Mouse (Mus musculus) retina, adult 2 months (tissue): ENCODE measurements around the gene Pde4d.
"Not testable (repeated sequence)": the region's sequence is repeated elsewhere in the genome, so short reads cannot be mapped to it uniquely, and the experiment has no call there.

ENCODE experiments used
- DNase-seq: peaks from one replicate; pipeline ENCODE4 v3.0.0-alpha.2; 2012; ENCODE audit warnings: low read depth, low spot score

Pde4d gene

DNA sequence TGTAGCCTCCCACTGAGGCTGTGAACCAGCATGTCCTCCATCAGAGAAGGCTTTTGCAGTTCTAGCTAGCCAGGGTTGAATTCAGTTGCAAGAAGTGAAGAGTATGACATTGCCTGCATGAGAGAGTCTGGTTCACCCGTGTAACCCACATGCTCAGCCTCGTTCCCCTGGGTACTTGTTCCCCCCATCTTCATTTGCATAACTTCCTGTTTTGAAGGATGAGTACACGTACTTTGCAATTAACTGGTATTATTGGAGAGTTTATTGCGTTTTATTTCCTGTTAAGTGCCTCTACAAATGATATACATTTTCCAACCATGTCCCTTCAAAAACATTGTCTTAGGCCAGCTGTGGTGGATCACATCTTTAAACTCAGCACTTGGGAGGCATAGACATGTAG lies 237.1 kb downstream of the Pde4d start:
- DNase-seq, result no peak

- DNase-seq, result no peak
Observed at GRCm38 (mm10) chr13:108692883-108693550, 243.3 kb downstream of the Pde4d start.

- no peak for DNase-seq
Observed at GRCm38 (mm10) chr13:108705441-108705840, 255.7 kb downstream of the Pde4d start.

GRCm38 (mm10) chr13:108714032-108714431 lies 264.3 kb downstream of the Pde4d start:
- DNase-seq, result no peak

GRCm38 (mm10) chr13:108715029-108715428 lies 265.3 kb downstream of the Pde4d start:
- no peak for DNase-seq

DNA sequence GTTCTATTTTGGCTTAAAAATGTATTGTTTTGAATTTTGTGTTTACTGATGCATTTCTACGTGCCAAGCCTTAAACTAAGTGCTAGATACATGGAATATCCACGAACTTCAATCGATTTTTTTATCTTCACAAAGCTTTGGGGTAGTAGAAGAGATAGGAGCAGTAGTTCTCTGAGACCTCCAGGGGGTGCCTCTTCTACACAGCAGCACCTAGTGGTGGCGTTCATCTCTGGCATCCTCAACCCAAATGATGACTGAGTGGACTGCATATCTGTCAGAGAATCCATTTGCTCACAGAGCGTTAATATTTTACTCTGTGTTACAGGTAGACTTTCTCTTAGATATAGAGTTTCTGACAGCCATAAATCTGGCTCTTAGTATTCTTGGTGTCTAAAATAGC lies 272.5 kb downstream of the Pde4d start:
- DNase-seq, result no peak

- not testable (repeated sequence) for DNase-seq
Observed at GRCm38 (mm10) chr13:108734356-108734755, 284.6 kb downstream of the Pde4d start.

DNA sequence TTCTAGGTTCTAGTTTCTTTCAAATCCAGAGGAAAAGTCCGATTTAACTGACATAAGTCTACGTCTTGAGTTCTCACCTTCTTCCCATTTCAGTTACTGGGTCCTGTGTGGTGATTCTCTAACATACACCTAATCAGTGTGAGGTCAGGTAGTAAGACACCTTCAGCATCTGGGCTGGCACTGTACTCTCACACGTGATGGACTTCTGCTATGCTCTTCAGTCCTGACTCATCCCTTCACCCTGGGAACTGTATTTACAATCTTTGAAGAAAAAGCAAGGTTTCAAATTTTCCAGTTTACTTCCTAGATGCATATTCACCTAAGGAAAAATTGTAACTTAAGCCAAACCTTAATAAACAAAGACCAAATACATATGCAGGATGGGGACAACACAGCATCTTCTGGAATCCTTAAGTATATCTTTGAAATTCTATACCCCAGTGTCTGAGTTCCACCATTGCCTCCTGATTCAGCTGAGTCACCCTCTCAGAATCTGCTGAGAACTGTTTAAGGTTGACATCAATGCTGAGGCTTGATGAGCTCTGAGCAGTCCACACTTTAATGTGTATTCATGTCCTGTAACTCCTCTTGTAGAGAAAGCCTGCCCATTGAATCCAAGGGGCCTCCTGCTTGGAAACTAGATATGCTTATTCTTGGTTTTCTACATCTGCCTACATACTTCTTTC lies 301.6 kb downstream of the Pde4d start:
- no peak for DNase-seq

DNA sequence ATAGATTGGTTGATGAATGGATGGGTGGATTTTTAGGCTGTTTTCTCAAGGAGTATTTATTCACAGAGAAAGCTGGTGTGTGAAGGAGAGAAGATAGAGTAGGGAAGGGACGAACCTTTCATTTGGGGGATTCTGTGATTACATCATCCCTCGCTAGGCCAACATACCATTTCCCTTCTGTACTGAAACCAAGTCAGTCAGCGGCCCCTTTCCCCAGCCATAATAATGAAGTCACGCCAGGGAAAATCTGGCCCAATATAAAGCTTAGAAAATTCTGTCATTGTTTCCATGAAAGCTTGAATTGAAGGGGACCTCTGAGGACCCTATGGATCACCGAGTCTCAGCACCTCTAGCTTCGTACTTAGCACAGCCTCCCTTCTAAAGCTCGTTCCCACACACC lies 307.7 kb downstream of the Pde4d start:
- DNase-seq, result no peak

DNA sequence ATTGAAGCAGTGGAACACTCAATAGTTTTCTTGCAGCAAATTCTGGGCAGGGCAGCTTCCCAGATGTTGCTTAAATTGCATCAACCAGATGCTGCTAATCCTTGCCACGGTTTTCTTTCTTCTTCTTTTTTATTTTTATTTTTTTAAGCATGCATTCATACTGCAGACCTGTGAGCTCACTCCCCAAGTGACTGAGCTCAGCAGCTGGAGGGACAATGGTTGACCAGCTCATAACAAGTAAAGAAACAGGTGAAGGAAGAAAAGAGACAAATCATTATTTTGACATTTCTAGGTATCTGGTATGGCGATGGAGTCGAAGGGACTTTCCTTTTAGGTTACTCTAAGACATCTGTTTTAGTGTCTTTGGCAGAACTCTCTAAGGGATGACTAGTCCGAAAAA lies 308.6 kb downstream of the Pde4d start:
- no peak for DNase-seq

- DNase-seq, result no peak
Observed at GRCm38 (mm10) chr13:108759140-108759539, 309.4 kb downstream of the Pde4d start.

GRCm38 (mm10) chr13:108763295-108763694 lies 313.5 kb downstream of the Pde4d start:
- no peak for DNase-seq

DNA sequence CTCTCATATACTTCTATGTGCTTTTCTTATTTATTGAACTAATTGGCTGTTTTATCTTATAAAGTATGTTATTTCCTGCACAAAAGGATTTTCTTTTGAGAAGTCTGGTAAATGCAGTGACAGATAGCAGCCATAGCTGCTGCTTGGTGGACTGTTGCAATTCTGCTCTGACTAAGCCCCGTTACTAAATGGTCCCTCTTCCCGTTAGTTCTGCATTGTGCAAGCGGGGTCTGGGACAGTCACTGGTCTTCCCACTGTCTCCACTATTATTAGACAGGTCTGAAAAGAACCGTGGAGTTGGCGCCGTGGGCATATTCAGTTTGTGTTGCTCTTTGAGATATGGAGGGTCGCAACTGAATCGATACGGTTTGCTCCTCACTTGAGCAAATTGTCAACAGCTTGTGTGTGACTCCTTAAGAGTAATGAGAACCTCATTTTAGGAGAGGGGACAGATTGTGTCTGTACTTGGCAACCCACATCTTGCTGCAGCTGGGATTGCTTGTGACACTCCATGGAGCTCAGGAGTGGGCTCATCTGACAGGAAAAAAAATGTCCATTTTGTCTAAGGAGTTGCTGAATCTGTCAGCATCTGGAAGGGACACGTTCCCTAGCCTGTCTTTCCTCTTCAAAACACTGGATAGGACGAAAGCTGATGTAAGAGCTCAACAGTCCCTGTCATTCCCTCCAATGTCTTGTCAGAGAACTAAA lies 316.4 kb downstream of the Pde4d start:
- no peak for DNase-seq

- no peak for DNase-seq
Observed at GRCm38 (mm10) chr13:108769465-108770056, 319.8 kb downstream of the Pde4d start.

DNA sequence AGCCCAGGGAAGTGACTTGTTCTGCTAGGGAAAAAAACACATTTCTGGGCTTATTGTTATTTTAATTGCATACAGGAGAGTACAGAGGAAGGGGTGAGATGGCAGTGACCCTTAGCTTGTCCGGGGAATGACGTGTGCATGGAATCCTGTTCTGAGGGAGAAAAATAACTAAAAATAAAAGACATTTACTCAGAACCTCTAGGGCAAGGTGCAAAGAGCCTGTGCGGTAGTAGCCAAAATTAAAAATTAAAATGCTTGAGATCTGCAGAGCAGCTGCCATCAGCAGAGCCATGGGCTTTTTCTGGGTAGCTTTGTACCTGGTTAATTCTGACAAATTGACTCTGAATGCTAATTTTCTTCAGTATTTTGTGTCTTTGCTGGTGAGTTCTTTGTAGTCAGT lies 322.6 kb downstream of the Pde4d start:
- DNase-seq, result no peak

DNA sequence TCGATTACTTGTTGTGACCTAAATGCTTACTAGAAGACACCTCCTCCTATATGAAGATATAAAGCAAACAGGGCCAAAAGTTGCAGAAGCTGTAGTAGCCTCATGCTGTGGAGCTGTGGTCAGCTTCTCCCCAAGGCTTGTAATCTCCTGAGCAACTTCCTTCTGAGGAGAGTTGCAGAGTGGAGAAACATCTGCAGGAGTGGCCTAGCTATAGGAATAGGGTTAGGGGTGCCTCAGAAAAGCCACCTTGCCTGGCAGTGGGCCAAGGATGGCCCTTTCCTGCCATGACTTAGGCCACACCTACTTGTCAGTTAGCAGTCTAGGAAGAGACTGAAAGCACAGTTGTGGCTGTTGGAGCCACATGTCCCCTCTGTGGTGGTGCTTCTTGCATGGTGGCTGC lies 325.2 kb downstream of the Pde4d start:
- DNase-seq, result no peak

DNA sequence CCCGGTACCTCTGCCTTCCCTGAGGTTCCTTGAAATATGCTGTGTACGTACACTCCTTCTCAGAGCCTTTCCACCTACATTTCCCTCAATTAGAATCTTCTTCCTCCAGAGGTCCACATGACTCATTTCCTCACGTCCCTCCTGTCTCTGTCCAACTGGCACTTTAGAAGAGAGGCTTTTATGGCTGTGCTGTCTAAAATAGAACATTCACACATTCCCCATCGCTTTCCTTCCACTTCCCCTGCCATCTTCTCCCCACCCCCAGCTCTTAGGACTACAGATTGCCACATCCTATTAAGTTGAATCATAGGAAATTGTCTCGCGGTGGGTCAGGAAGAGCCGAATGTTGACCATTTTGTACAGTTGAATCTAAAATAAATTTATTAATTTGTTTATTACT lies 326.1 kb downstream of the Pde4d start:
- no peak for DNase-seq

- DNase-seq, result not testable (repeated sequence)
Observed at GRCm38 (mm10) chr13:108797620-108798019, 347.9 kb downstream of the Pde4d start.

DNA sequence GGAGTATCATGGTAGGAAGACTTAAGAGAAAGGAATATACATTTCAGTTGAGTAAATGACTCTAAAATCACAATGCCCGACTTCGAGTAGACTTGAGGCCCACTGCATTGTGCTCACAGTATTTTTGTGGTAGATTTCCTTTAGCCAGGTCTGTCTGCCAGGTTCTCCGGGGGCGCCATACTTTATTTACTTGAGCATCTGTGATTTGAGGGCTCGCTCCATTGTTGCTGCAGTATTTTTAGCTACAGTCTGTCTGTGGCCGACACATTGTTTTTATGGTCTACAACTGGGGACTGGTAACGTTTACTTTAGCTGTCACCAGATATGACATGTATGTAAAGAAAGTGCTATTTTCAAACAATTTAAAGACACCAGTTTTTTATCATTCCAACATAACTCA lies 359.4 kb downstream of the Pde4d start:
- no peak for DNase-seq

GRCm38 (mm10) chr13:108812956-108813355 lies 363.2 kb downstream of the Pde4d start:
- DNase-seq, result no peak

- no peak for DNase-seq
Observed at GRCm38 (mm10) chr13:108819846-108820408, 370.2 kb downstream of the Pde4d start.

DNA sequence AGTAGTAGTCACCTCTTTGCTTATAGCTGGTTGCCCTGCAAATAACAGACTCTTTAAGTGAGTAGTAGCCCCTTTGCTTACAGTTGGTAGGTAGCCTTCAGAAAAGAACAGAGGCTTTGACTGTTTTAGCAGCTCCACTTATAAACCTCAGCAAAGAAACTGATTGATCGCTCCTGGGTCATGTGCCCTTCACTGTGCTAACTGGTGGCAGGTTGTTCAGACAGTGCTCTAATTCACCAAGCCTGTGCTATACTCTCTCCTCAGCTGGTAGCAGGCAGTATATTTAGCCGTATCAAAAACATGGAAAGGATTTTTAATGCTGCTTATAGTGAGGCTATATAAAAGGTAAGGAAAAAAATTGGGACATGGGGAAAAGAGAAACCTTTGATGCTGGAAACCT lies 370.7 kb downstream of the Pde4d start:
- no peak for DNase-seq
